Mouse (Mus musculus): ENCODE measurements at regions not wholly inside any gene's neighbourhood (a gene's known extent, or its start where the extent isn't known, plus 50 kb on each side); places are given as distances from the start of the nearest gene placed in this dataset.

DNA sequence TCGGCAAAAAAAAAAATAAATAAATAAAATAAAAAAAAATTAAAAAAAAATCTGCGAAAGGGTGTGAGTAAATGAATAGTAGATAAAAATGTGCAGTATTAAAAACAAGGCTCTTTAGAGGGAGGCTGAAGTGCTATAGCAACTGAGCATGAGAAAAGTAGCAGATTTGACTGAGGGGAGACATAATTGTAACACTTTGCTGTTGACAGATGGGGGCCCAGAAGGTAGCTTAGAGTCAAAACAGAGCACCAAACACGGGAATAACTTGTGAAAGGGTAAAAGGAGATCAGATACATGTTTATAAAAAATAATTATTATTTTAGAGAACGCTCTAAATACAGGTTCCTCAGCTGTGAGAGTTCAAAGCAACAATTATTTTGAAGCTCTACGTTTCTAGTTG is 605.1 kb downstream of the Tmem182 start:
- 80% methylated on average over 5 of the region's 5 CpGs for WGBS
- H3K27me3 ChIP-seq (ENCODE audit: control insufficient read depth, insufficient read depth, low read length): no peaks in the 10 kb centered on the region

DNA sequence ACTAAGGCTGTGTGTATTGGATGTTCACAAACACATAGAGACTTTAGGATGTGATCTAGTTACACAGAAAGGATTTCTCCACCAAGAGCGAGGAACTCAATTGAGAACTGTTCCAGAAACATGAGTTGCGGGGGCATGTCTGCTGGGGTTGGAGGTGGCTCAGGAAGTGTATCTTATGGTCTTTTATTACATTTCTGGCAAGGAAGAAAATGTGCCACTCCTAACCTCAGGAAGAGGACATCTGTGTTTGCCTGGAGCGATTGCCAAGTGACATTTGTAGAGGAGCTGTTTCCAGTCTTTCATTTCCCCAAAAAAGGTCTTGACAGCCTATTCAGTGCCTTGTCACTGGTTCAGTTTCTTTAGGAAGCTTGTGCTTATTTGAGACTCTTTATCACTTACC is 606.2 kb downstream of the Tmem182 start:
- no peaks in the 10 kb centered on the region for H3K36me3 ChIP-seq (ENCODE audit: control insufficient read depth, insufficient read depth, low read length)
- intact Hi-C loops (cut with DNase I): no loop called here
- DNase-seq: no peak
- no peak for TF ChIP-seq EP300 (IDR thresholded peaks at IDR 0.05; ENCODE audit: insufficient read depth, low read depth, low read length)
- no peak for TF ChIP-seq CTCF (IDR thresholded peaks at IDR 0.05)
- TF ChIP-seq POLR2A (IDR thresholded peaks at IDR 0.05; ENCODE audit: insufficient read depth, low read depth, low read length): no peak
- H3K27ac ChIP-seq: no peak overlapping the region
- H3K4me1 ChIP-seq (ENCODE audit: control insufficient read depth, insufficient read depth, low read length): no peaks in the 10 kb centered on the region
- H3K9ac ChIP-seq (ENCODE audit: low read depth, low read length): no peak overlapping the region
- H3K4me3 ChIP-seq: no peak overlapping the region
- WGBS: 61% methylated on average over 3 of the region's 3 CpGs
- no peaks in the 10 kb centered on the region for H3K27me3 ChIP-seq (ENCODE audit: control insufficient read depth, insufficient read depth, low read length)
- H3K79me2 ChIP-seq (replicated peaks; ENCODE audit: control insufficient read depth, insufficient read depth, low read length): no peaks in the 10 kb centered on the region

More for the DNA sequence above, 605.1 kb downstream of the Tmem182 start:
- DNase-seq: no peak
- intact Hi-C loops (cut with DNase I): no loop called here
- no peak for TF ChIP-seq CTCF (IDR thresholded peaks at IDR 0.05)
- no peak for TF ChIP-seq POLR2A (IDR thresholded peaks at IDR 0.05; ENCODE audit: insufficient read depth, low read depth, low read length)
- TF ChIP-seq EP300 (IDR thresholded peaks at IDR 0.05; ENCODE audit: insufficient read depth, low read depth, low read length): no peak
- Histone ChIP-seq H3K27ac (no peak overlapping the region), H3K79me2 (replicated peaks; ENCODE audit: control insufficient read depth, insufficient read depth, low read length) (no peaks in the 10 kb centered on the region), H3K36me3 (ENCODE audit: control insufficient read depth, insufficient read depth, low read length) (no peaks in the 10 kb centered on the region), H3K9ac (ENCODE audit: low read depth, low read length) (no peak overlapping the region), H3K4me3 (no peak overlapping the region), H3K4me1 (ENCODE audit: control insufficient read depth, insufficient read depth, low read length) (no peaks in the 10 kb centered on the region)

DNA sequence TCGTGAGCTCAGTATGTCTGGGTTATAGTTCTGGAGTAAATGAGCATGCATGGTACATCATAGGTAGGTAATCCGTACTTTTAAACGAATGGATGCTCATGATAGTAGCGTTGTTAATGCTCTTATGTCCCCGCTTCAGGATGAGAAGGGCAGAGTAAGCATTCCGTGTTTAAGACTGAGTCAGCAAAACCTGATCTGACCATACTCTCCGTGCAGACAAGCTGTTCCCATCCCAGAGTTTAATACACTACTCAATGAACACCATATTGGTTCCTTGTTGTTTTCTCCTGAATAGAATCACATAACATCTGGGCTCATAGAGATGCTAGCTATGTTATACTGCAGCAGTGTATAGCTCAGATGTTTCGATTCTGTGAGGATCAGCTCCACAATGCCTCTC is 606.7 kb downstream of the Tmem182 start:
- no peak overlapping the region for H3K9ac ChIP-seq (ENCODE audit: low read depth, low read length)
- no peaks in the 10 kb centered on the region for H3K79me2 ChIP-seq (replicated peaks; ENCODE audit: control insufficient read depth, insufficient read depth, low read length)
- H3K27ac ChIP-seq: no peak overlapping the region
- 88% methylated on average over 8 of the region's 8 CpGs for WGBS
- no peaks in the 10 kb centered on the region for H3K36me3 ChIP-seq (ENCODE audit: control insufficient read depth, insufficient read depth, low read length)
- no peaks in the 10 kb centered on the region for H3K4me1 ChIP-seq (ENCODE audit: control insufficient read depth, insufficient read depth, low read length)
- TF ChIP-seq CTCF (IDR thresholded peaks at IDR 0.05): no peak
- no peak for TF ChIP-seq EP300 (IDR thresholded peaks at IDR 0.05; ENCODE audit: insufficient read depth, low read depth, low read length)
- no peak for TF ChIP-seq POLR2A (IDR thresholded peaks at IDR 0.05; ENCODE audit: insufficient read depth, low read depth, low read length)
- intact Hi-C loops (cut with DNase I): no loop called here
- DNase-seq: no peak
- H3K4me3 ChIP-seq: no peak overlapping the region
- no peaks in the 10 kb centered on the region for H3K27me3 ChIP-seq (ENCODE audit: control insufficient read depth, insufficient read depth, low read length)

DNA sequence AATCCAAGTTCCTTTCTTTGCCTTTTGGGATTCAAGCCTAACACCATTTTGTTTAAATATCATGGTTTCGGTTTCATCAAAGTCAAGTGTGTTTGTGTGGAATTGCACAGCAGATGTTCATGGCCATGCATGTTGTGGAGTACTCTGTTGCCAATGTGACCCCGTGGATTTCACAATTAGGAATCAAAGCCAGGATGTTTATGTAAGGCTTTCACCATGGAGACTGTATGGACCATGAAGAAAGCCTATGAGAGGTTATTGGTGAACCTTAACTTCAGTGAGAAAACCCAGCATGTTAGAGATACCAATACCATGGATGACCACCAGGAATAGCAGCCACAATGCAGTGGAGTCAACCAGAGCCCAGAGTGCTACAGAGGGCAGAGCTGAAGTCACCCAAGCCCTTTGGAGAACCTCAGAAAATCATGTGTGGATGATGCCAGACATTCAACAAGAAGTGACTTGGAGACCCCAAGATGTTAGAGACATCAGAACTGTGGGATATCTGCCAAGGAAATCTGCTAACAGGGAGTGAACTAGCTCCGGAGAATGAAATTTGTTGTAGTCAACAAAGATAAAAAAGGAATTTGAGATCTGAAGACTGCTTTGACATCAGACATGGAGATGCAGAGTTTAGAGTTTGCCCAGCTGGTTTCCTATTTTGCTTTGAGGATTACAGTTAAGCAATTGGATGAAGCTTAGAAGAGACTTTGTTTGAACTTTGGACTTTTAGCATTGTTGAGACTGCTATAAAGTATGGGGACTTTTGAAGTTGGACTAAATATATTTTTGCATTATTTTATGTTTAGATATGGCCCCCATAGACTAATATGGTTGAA is 615.3 kb downstream of the Tmem182 start:
- Histone ChIP-seq H3K4me1 (ENCODE audit: control insufficient read depth, insufficient read depth, low read length) (no peaks in the 10 kb centered on the region), H3K79me2 (replicated peaks; ENCODE audit: control insufficient read depth, insufficient read depth, low read length) (no peaks in the 10 kb centered on the region), H3K9ac (ENCODE audit: low read depth, low read length) (no peak overlapping the region), H3K4me3 (no peak overlapping the region), H3K36me3 (ENCODE audit: control insufficient read depth, insufficient read depth, low read length) (no peaks in the 10 kb centered on the region), H3K27ac (no peak overlapping the region), H3K27me3 (ENCODE audit: control insufficient read depth, insufficient read depth, low read length) (no peaks in the 10 kb centered on the region)
- no peak for TF ChIP-seq EP300 (IDR thresholded peaks at IDR 0.05; ENCODE audit: insufficient read depth, low read depth, low read length)
- no peak for TF ChIP-seq POLR2A (IDR thresholded peaks at IDR 0.05; ENCODE audit: insufficient read depth, low read depth, low read length)
- no peak for TF ChIP-seq CTCF (IDR thresholded peaks at IDR 0.05)
- intact Hi-C loops (cut with DNase I): no loop called here
- WGBS: 58% methylated on average over 3 of the region's 3 CpGs
- DNase-seq: no peak

DNA sequence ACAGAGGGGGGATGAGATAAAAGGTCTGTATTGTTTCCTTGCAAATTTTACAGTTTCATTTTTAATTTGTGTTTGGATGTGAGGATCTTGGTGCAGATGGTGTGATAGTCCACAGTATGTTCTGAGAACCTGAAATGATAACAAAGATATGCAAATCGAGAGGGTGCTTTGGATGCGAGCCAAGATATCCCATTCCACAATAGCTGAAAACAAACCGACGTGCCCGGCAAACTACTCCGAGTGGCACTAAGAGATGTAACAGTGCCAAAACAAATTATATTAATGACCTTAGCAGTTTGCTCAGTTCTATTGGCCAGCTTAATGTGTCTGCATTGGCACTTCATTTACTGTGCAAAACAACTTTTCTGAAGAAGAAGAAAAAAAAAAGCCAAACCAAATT is 622.5 kb downstream of the Tmem182 start:
- H3K9ac ChIP-seq (ENCODE audit: low read depth, low read length): no peak overlapping the region
- H3K4me1 ChIP-seq (ENCODE audit: control insufficient read depth, insufficient read depth, low read length): no peaks in the 10 kb centered on the region
- intact Hi-C loops (cut with DNase I): no loop called here
- no peak overlapping the region for H3K27ac ChIP-seq
- no peak for TF ChIP-seq POLR2A (IDR thresholded peaks at IDR 0.05; ENCODE audit: insufficient read depth, low read depth, low read length)
- TF ChIP-seq EP300 (IDR thresholded peaks at IDR 0.05; ENCODE audit: insufficient read depth, low read depth, low read length): no peak
- no peak for TF ChIP-seq CTCF (IDR thresholded peaks at IDR 0.05)
- WGBS: 27% methylated on average over 6 of the region's 6 CpGs
- DNase-seq: no peak
- H3K79me2 ChIP-seq (replicated peaks; ENCODE audit: control insufficient read depth, insufficient read depth, low read length): no peaks in the 10 kb centered on the region
- no peak overlapping the region for H3K4me3 ChIP-seq
- H3K36me3 ChIP-seq (ENCODE audit: control insufficient read depth, insufficient read depth, low read length): no peaks in the 10 kb centered on the region
- no peaks in the 10 kb centered on the region for H3K27me3 ChIP-seq (ENCODE audit: control insufficient read depth, insufficient read depth, low read length)

DNA sequence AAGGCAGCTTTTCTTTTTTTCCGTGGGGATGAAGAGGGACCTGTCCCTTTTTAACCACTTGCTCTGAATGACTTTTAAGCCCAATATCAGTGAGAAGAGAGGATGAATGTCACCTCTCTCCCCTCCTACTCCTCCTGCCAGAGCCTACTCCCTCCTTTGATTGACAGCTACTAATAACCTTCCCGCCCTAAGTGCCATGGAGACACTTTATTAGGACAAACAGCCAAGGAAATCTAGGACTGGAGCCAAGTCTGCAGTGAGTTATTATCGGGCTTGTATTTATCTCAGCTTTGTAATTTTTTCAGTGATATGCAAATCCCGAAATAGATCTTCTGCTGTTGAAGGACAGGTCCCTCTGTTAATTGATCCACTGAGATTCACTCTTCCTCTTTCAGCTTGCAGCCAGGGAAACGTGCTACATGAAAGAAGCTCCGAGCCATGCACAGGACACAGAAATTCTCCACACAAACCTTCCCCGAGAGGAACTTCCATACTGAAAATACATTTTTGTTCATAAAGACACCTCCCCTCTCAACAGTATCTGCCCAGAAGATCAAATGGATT is 625.8 kb downstream of the Tmem182 start:
- WGBS: 9% methylated on average over 7 of the region's 7 CpGs
- DNase-seq: peak in 1 of 2 experiments; percentile 7

More for the DNA sequence above, 625.8 kb downstream of the Tmem182 start:
- Histone ChIP-seq H3K27me3 (ENCODE audit: control insufficient read depth, insufficient read depth, low read length) (0 out of 2 replicates have a peak, but pooled peaks cover 2% of the 10 kb centered on the region), H3K4me1 (ENCODE audit: control insufficient read depth, insufficient read depth, low read length) (no peaks in the 10 kb centered on the region), H3K27ac (no peak overlapping the region), H3K36me3 (ENCODE audit: control insufficient read depth, insufficient read depth, low read length) (no peaks in the 10 kb centered on the region), H3K4me3 (no peak overlapping the region), H3K79me2 (replicated peaks; ENCODE audit: control insufficient read depth, insufficient read depth, low read length) (no peaks in the 10 kb centered on the region), H3K9ac (ENCODE audit: low read depth, low read length) (no peak overlapping the region)
- TF ChIP-seq EP300 (IDR thresholded peaks at IDR 0.05; ENCODE audit: insufficient read depth, low read depth, low read length) (no peak), CTCF (IDR thresholded peaks at IDR 0.05) (no peak), POLR2A (IDR thresholded peaks at IDR 0.05; ENCODE audit: insufficient read depth, low read depth, low read length) (no peak)
- intact Hi-C loops (cut with DNase I): no loop called here

Measured in heart, adult 2 months (tissue).